Mouse (Mus musculus) myocyte (in vitro differentiated cells): ENCODE measurements at regions not wholly inside any gene's neighbourhood (a gene's known extent, or its start where the extent isn't known, plus 50 kb on each side); places are given as distances from the start of the nearest gene placed in this dataset.

ENCODE experiments used
- CEBPB ChIP-seq: IDR thresholded peaks from 2 replicates; pipeline ENCODE4 v1.6.1; 2011; ENCODE audit warnings: mild to moderate bottlenecking, moderate library complexity; ENCODE audit not compliant: poor library complexity, insufficient read depth, severe bottlenecking
- E2F4 ChIP-seq: IDR thresholded peaks from one replicate; pipeline ENCODE4 v1.6.1; 2011; ENCODE audit warnings: mild to moderate bottlenecking, control low read depth, moderate library complexity; ENCODE audit not compliant: insufficient read depth
- MAX ChIP-seq: IDR thresholded peaks from one replicate; pipeline ENCODE4 v1.6.1; 2011; ENCODE audit warnings: low read depth, mild to moderate bottlenecking, control low read depth
- MYOD1 ChIP-seq, 3 experiments: IDR thresholded peaks; one replicate each; pipeline ENCODE4 v1.6.1; 2011; ENCODE audit warnings: control low read depth in 2 of 3, low read depth in 2 of 3, mild to moderate bottlenecking in 2 of 3, moderate library complexity in 1 of 3; ENCODE audit not compliant: insufficient read length in 2 of 3, control insufficient read depth in 1 of 3
- POLR2A ChIP-seq: IDR thresholded peaks from one replicate; pipeline ENCODE4 v1.6.1; 2011; ENCODE audit warnings: low read depth, mild to moderate bottlenecking, control low read depth, moderate library complexity; ENCODE audit not compliant: insufficient read length
- POLR2AphosphoS2 ChIP-seq: IDR thresholded peaks from one replicate; pipeline ENCODE4 v1.6.1; 2011; ENCODE audit warnings: low read depth, control low read depth; ENCODE audit not compliant: insufficient read length
- REST ChIP-seq: IDR thresholded peaks from one replicate; pipeline ENCODE4 v1.6.1; 2011; ENCODE audit warnings: mild to moderate bottlenecking, control low read depth, moderate library complexity; ENCODE audit not compliant: insufficient read depth, insufficient read length
- SRF ChIP-seq: IDR thresholded peaks from one replicate; pipeline ENCODE4 v1.6.1; 2011; ENCODE audit warnings: low read depth; ENCODE audit not compliant: control insufficient read depth, insufficient read length
- TCF12 ChIP-seq: IDR thresholded peaks from one replicate; pipeline ENCODE4 v1.6.1; 2011; ENCODE audit warnings: mild to moderate bottlenecking, control low read depth; ENCODE audit not compliant: poor library complexity, insufficient read depth, severe bottlenecking
- USF1 ChIP-seq: IDR thresholded peaks from one replicate; pipeline ENCODE4 v1.6.1; 2011; ENCODE audit warnings: low read depth, mild to moderate bottlenecking, control low read depth, moderate library complexity

DNA sequence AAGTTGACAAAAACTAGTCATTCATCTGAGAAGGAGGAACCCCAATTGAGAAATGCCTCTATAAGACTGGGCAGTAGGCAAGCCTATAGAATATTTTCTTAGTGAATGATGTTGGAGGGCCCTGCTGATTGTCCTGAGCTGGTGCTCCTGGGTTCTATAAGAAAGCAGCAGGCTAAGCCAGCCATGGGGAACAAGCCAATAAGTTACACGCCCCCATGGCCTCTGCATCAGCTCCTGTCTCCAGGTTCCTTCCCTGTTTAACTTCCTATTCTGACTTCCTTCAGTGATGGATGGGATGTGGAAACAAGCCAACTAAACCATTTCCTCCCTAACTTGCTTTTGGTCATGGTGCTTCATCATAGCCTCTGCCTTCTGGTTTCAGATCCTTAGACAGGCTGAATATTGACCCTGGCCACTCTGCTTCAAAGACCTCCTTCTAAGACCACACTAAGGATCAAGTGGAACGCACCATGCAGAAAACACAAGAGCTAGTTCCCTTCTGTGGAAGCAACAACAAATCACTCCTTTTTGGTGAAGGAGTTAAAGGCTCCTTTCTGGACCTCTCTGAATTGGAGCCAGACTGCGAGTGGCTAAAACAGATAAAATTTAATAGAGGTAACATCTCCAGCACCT is 76.7 kb downstream of the Tomm20 start:
- TF ChIP-seq TCF12 (no peak), POLR2A (no peak), USF1 (no peak), MAX (no peak), POLR2AphosphoS2 (no peak), CEBPB (no peak), E2F4 (no peak), SRF (no peak), REST (no peak), MYOD1 (IDR thresholded peaks at IDR 0.05; ENCODE audit: control insufficient read depth in 1 of 3, insufficient read length in 2 of 3, low read depth in 2 of 3) (no peak)
